9 mouse cellular contexts compared by ENCODE assay signal in the genomic region with DNA sequence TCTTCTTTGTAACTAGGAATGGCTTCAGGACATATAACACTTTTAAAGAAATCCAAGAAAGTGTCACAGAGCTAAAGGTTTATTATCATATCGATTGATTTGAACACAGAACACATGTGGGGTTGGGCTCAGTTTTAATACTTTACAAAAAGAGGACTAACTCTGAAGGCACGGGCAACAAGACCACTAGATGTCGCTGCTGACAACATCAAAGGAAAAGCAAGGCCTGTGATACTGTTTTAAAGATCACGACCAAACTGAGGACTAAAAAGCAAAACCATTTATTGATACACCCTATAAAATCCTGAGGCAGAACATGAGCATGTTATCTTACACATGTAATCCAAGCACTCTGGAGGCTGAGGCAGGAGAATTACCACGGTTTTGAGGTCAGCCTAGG. TPM values are rescaled to one million over a fixed set of nuclear protein-coding genes. Genes with fewer than 3 reads are reported as not detected.
DNase-seq lines count a peak whose midpoint lies in the region; ATAC-seq and TF ChIP-seq lines count a peak whose summit lies in the region.
"Had no signal": no experiment of that assay in that cellular context is flagged by ENCODE, and none has a peak within 500 bp of the region (broad histone marks: within the 10 kb centered on the region; RNA-seq: fewer than 3 reads in every experiment).

No protein-coding gene starts in this region.

- intact Hi-C loops in left cerebral cortex, postnatal 10 days (cut with DNase I) = loop anchor here (10.0 kb wide), 1 partner anchor 715 kb away; no protein-coding TSS in a partner anchor

- peaks cover 28% of the 10 kb centered on the region for H3K4me1 ChIP-seq in liver, embryonic 12.5 days
- no peaks in the 10 kb centered on the region for H3K4me1 ChIP-seq in forebrain, postnatal 0 days (ENCODE audit: insufficient read depth)
- no peaks in the 10 kb centered on the region for H3K4me1 ChIP-seq in midbrain, embryonic 12.5 days

- ATAC-seq in liver, embryonic 12.5 days = no peak
- peak; percentile 77 for ATAC-seq in forebrain, postnatal 0 days
- ATAC-seq in midbrain, embryonic 12.5 days (ENCODE audit: low FRiP score, low read depth) = peak; percentile 17; the same call in 1 of the 2 replicates

- H3K4me2 ChIP-seq in liver, embryonic 12.5 days = no peak overlapping the region
- no peak overlapping the region for H3K4me2 ChIP-seq in forebrain, postnatal 0 days (ENCODE audit: low read depth)
- no peak overlapping the region for H3K4me2 ChIP-seq in midbrain, embryonic 12.5 days (replicated peaks)

- peak; percentile 86 for TF ChIP-seq CTCF in forebrain, postnatal 0 days (IDR thresholded peaks at IDR 0.05; ENCODE audit: low read depth)

- DNase-seq in liver = peak; percentile 70
- peak; percentile 34 for DNase-seq in cerebellum, adult 11-12 months
- peak; percentile 89 for DNase-seq in forebrain, postnatal 0 days
- peak; percentile 89 for DNase-seq in induced T-regulatory cell, adult 2 months (ENCODE audit: low read depth)
- DNase-seq in left cerebral cortex, postnatal 10 days (ENCODE audit: extremely low spot score in 1 of 2, low spot score in 2 of 2) = peak; percentile 78 to 81
- peak; percentile 43 to 83 for DNase-seq in spleen, postnatal 10 days (ENCODE audit: low spot score in 2 of 2)

- H3K27ac ChIP-seq in liver, embryonic 12.5 days = no peak overlapping the region
- H3K27ac ChIP-seq in forebrain, postnatal 0 days (ENCODE audit: low read depth, low read length) = no peak overlapping the region
- H3K27ac ChIP-seq in midbrain, embryonic 12.5 days (replicated peaks) = no peak overlapping the region

- no peak overlapping the region for H3K4me3 ChIP-seq in liver, embryonic 12.5 days
- H3K4me3 ChIP-seq in forebrain, postnatal 0 days (ENCODE audit: low read depth, low read length) = no peak overlapping the region
- H3K4me3 ChIP-seq in midbrain, embryonic 12.5 days = no peak overlapping the region

- no peaks in the 10 kb centered on the region for H3K27me3 ChIP-seq in liver, embryonic 12.5 days (replicated peaks)
- no peaks in the 10 kb centered on the region for H3K27me3 ChIP-seq in forebrain, postnatal 0 days (ENCODE audit: insufficient read depth, low read length)
- no peaks in the 10 kb centered on the region for H3K27me3 ChIP-seq in midbrain, embryonic 12.5 days

- peaks cover 38% of the 10 kb centered on the region for H3K36me3 ChIP-seq in liver, embryonic 12.5 days
- peaks cover 22% of the 10 kb centered on the region for H3K36me3 ChIP-seq in forebrain, postnatal 0 days (ENCODE audit: insufficient read depth)
- peaks cover 38% of the 10 kb centered on the region for H3K36me3 ChIP-seq in midbrain, embryonic 12.5 days

- no peaks in the 10 kb centered on the region for H3K9me3 ChIP-seq in liver, embryonic 12.5 days (replicated peaks)
- H3K9me3 ChIP-seq in forebrain, postnatal 0 days (ENCODE audit: low read length) = no peaks in the 10 kb centered on the region
- no peaks in the 10 kb centered on the region for H3K9me3 ChIP-seq in midbrain, embryonic 12.5 days

- no peak overlapping the region for H3K9ac ChIP-seq in liver, embryonic 12.5 days
- H3K9ac ChIP-seq in forebrain, postnatal 0 days = no peak overlapping the region
- no peak overlapping the region for H3K9ac ChIP-seq in midbrain, embryonic 12.5 days (replicated peaks)

- WGBS in liver, embryonic 12.5 days (ENCODE audit: insufficient replicate concordance) = 17% methylated on average over 5 of the region's 5 CpGs
- 20% methylated on average over 5 of the region's 5 CpGs for WGBS in forebrain, postnatal 0 days
- WGBS in midbrain, embryonic 12.5 days = 26% methylated on average over 5 of the region's 5 CpGs

RNA-seq across cellular contexts. Expression of a gene that starts 7.1 kb away (rescaled TPM):
- polyA plus RNA-seq in liver, embryonic 12.5 days (2016; fragmentation: Nextera tagmentation; extraction: Ambion mirVana) = 239 and 250 TPM in 2 replicates
- total RNA-seq in forebrain, postnatal 0 days (2014; rRNA removed) = 493 and 1,038 TPM in 2 replicates
- 145 and 199 TPM in 2 replicates for polyA plus RNA-seq in forebrain, postnatal 0 days (2015; fragmentation: Nextera tagmentation; extraction: Ambion mirVana)
- total RNA-seq in left cerebral cortex, postnatal 10 days (2021) = 100 to 1,000 TPM; 233 to 256 TPM
- polyA plus RNA-seq in midbrain, embryonic 12.5 days (2016; fragmentation: Nextera tagmentation; extraction: Ambion mirVana) = 168 and 207 TPM in 2 replicates

RNA-seq across cellular contexts. Expression of a gene that starts 24.7 kb away (rescaled TPM):
- polyA plus RNA-seq in liver, embryonic 12.5 days (2016; fragmentation: Nextera tagmentation; extraction: Ambion mirVana) = not detected in 2 replicates
- 7.5 and 8.2 TPM in 2 replicates for total RNA-seq in forebrain, postnatal 0 days (2014; rRNA removed)
- 7.4 and 10.0 TPM in 2 replicates for polyA plus RNA-seq in forebrain, postnatal 0 days (2015; fragmentation: Nextera tagmentation; extraction: Ambion mirVana)
- 10 to 100 TPM; 20.9 to 23.8 TPM for total RNA-seq in left cerebral cortex, postnatal 10 days (2021)
- polyA plus RNA-seq in midbrain, embryonic 12.5 days (2016; fragmentation: Nextera tagmentation; extraction: Ambion mirVana) = not detected in 2 replicates
- polyA plus RNA-seq: small intestine, adult 2 months had no signal

Comparison
In these comparisons a context has a peak if more than half of its experiments do, and no peak if none do; other contexts are left out.
1. DNase-seq: peak in every context shown above with its lines; median percentile 89 in forebrain, postnatal 0 days; 89 in induced T-regulatory cell, adult 2 months; 80 in left cerebral cortex, postnatal 10 days; 70 in liver; 63 in spleen, postnatal 10 days; 34 in cerebellum, adult 11-12 months.